Mouse (Mus musculus): Measurements from ENCODE around the gene Slc25a51.

GRCm38 (mm10) chr4:45429451-45429850, 20.9 kb upstream of the Slc25a51 start:
- TF ChIP-seq CTCF (conservative IDR thresholded peaks at IDR 0.05; ENCODE audit: insufficient read depth, insufficient read length, low read depth, low read length) = no peak
- no peak for TF ChIP-seq POLR2A (IDR thresholded peaks at IDR 0.05; ENCODE audit: low read depth, low read length)
